Mouse (Mus musculus): Measurements from ENCODE around the gene Uvrag. TPM values are rescaled to one million over a fixed set of nuclear protein-coding genes. Genes with fewer than 3 reads are reported as not detected.

The Uvrag gene
- total RNA-seq (2022) = 10 to 100 TPM; 41.6 to 54.7 (median 52.8) TPM

DNA sequence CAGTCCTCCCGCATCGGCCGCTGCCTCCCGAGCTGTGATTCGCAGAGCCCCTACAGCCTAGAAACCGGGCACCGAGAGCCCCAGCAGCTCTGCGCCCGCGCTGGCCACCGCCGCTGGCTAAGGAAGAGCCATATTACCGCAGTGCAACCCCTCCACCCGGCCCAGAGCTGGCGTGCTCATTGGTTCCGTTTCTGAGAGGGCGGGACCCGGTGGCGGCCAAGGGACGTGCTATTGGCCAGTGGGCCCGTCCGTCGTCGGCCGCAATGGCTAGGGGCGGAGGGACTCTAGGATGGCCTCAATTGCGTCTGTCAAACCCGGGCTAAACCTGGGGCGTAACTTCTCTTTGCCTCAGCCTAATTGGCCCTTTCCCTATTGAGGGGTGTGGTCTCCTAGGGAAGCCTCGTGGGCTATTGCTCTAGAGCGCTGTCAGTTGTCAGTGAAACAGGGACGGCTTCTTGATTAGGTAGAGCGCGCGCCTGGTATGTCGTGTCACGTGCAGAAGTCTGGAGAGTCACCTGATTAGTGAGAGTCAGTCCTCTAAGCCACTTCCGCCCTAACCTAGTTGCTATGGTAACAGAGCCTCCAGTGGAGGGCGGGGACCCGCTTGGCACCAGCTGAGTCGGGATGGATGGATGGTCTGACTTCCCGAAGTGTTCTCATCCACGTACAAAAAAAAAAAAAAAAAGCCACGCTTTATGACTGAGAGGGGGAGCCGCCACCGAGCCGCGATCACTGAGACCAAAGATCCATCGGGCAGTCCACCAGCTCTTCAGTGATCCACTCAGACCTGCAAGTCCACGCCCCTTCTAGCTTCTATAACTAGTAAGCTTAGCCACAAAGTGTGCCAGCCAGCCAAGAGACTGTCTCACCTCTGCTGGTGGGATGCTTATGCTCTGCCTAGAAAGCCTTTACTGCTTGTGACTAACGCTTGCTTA, at the start of gene Uvrag:
Gene Uvrag (minus strand): TSS at position 158 of the 935 bp plus-strand sequence.
- DNase-seq (ENCODE audit: low spot score in 2 of 2) = peak; percentile 99 to 100

DNA sequence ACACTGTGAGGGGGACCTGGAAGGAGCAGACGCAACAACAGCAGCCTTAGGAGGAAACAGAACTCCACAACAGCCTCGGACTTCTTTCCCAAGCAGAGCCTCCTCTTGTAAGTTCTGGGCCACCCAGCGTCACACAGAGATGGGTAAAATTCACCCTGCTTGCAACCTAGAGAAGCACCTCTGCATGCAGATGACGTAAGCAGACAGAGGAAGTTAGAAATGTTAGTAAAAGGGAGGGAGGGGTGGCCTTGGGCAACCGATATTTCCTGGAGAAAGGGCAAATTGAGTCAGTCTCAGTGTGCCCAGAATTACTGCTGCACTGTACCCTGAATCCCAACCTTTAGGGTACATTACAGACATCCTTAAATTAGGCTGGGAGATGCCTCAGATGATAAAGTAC, 48.9 kb upstream of the Uvrag start:
- DNase-seq (ENCODE audit: low spot score in 2 of 2) = no peak

DNA sequence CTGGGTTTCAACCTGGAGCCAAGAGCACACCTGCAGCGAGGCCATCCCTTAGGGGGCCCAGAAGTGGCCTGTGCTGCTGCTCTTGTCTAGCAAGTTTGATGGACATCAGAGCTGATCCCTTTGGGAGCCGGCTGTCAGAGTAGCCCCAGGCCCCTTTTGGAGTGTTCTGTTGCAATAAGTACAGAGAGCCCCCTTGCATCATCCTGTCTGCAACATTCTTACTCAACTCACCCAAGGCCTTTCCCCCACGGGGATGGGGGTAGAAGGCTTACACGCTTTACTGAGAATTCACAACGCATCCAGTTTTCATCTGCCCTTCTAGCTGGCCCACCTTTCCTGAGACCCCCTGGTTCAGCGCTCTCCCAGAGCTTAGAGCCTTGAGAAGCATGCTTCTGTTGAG, 47.7 kb upstream of the Uvrag start:
- DNase-seq (ENCODE audit: low spot score in 2 of 2) = no peak

DNA sequence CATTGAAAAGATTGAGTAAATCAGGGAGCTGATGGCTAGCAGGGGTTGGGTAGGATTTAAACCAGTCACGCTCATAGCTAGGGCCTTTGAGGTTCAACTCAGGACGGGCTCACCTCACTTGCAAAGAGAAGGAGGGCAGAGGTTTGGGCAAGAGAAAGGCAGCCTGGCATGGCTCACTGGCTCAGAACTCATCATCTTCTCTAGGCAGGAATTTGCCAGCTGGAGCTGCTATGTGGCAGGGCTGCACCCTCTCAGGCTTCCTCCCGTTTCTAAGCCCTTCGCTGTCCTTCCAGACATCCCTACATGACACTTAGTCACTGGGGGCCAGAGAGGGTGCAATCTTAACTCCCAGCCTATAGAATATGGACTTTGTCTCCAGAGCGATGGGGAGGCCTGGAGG, 46.5 kb upstream of the Uvrag start:
- no peak for DNase-seq (ENCODE audit: low spot score in 2 of 2)

DNA sequence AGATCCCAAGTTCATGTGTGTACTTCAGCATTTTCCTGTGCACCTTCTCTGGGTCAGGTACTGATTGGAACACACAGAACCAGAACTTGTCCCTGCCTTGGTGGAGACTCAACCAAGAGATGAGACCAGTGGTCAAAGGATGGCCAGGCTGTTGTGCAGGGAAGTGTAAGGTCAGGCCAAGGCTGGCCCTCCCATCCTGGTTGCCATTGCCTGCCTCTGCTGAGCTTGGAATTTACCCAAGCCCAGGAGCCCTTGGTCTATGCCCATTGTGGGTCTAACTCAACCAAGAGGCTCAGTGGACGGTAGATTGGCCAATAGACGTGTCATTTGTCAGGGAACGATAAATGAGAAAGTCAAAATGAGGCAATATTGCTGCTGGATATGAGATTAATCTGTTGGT, 44.5 kb upstream of the Uvrag start:
- DNase-seq (ENCODE audit: low spot score in 2 of 2) = no peak

DNA sequence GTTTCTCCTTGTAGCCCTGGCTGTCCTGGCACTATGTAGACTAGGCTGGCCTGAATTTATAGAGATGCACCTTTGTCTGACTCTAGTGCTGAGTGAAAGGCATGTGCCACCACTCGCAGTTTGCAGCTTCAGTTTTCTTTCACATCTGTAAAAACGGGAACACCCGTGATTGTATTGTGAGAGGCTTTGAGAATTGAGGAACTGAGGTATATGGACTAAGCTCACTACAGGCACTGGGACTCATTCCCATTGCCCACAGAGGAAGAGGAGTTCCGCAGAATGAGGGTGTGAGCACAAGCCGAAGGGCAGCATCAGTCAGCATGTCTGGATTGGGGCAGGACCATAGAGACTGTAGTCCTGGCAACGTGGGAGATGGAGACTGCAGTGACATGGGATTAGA, 42.8 kb upstream of the Uvrag start:
- no peak for DNase-seq (ENCODE audit: low spot score in 2 of 2)

DNA sequence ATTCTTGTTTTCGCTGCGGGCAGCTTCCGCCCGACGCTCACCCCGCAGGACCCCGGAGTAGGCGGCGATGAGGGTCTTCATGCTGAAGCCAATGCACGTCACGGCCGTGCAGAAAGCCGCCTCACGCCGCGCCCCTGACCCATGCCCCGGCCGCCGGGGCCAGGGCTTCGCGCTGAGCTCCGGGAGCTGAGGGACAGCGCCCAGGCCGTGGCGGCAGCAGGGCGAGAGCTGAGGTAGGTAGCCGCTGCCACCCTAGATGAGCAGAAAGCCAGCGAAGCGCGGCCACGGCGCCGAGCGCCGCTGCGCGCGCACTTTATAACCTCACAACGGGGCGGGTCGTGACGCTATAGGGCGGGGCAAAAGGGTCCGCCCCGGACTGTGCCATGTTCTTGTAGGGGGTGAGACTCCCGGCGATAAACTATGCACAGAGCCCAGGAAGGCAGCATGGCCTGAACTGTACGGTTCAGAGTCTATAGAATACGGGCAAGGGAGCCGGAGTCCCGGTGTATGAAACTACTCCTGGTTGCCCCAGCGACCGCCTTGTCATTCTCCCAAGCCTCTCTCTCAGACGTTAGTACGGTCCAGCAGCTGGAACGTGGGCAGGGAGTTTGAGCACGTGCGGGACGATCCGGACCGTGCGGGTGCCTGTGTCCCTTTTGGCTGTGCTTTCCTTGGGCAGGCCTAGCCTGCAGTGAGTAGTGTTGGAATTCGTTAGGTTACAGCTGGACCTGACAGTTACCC, 41.7 kb upstream of the Uvrag start, which contains the start of gene Dgat2:
Gene Dgat2 (minus strand): TSS at position 288 of the 741 bp plus-strand sequence.
- peak; percentile 86 to 92 for DNase-seq (ENCODE audit: low spot score in 2 of 2)

DNA sequence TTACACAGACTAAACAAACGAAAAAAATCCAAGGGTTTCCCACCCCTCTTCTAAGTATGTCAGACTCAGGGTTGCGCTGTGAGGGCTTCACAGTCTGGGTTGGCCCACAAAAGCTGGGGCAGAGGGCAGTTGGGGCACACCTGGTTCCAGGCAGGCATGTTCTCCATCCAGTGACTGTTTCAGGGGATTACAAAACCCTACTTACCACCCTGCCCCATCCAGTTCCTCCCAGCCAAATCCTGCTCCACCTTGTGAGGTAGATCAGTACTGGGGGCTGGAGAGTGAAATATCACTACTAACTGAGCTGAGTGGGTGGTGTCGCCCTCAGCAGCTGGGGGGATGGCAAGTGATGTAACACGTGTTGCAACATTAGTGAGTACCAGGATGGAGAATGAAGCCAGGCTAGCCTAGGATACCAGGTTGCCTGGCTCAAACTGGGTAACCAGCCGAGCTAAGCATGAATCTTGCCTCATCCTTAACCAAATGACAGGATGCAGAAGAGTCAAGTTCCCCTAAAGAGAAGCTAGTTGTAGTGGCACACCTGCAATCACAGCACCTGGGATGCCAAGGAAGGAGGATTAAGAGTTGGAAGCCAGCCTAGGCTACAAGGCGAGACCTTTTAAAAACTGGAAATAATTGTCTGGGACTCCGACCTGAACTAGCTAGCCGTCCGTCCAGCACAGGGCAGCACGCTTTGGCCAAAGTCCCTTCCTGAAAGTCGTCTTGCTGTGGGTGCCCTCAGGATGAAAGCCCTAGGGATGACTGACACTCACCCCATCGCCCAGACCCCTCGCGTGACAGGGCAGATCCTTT, 40.9 kb upstream of the Uvrag start:
- DNase-seq (ENCODE audit: low spot score in 2 of 2) = peak in 1 of 2 experiments; percentile 37

DNA sequence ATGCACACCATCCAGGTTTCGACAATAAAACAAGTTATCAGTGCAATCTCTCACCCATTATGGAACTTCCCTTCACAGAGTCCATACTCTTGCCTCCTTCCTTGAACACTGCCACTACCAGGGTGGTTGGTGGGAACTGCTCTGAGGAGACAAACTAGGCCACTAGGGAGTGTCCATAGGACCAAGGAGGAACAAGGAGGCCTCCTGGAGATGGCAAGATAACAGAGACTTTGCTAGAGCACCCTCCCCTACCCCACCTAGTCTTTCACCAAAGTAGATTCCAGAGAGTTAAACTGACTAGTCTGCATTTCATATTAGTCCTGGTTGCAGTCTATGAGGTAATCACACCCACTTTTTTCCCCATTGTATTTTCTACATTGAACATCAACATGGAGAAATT, 39.2 kb upstream of the Uvrag start:
- DNase-seq (ENCODE audit: low spot score in 2 of 2) = no peak

DNA sequence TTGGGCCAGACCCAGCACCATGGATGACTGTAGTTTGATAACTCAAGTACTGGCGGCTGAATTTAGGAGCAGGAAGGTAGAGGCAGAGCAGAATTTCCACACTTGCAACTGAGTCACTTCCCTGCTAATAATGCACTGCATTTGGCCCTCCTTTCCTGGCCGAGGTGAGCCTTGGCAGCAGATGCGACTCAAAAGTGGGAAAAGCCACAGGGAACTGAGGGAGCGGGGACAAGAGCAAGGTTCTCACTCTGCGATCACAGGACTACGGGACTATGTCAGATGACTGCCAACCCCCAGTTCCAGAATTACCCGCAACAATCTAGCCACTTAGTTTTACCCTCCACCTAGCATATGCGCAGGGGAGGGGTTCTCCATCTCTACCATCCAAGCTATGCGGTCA, 38.3 kb upstream of the Uvrag start:
- no peak for DNase-seq (ENCODE audit: low spot score in 2 of 2)

DNA sequence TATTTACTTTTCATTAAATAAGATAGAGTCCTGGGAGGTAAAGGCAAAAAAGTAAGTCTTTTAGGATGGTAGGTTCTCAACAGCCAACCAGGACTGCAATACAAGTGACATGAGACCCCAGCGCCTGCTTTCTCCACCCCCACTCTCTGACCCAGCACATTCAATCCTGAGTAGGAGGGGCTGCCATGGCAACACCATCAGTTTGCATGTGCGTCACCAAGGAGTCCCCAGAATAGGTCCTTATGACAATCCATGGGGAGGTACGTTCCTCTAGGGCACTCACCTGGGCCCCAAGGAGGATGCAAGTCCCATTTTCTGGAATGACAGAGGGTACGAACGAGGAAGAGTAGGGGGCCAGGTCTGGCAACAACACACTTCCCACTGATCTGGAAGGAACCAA, 36.4 kb upstream of the Uvrag start:
- DNase-seq (ENCODE audit: low spot score in 2 of 2) = no peak

DNA sequence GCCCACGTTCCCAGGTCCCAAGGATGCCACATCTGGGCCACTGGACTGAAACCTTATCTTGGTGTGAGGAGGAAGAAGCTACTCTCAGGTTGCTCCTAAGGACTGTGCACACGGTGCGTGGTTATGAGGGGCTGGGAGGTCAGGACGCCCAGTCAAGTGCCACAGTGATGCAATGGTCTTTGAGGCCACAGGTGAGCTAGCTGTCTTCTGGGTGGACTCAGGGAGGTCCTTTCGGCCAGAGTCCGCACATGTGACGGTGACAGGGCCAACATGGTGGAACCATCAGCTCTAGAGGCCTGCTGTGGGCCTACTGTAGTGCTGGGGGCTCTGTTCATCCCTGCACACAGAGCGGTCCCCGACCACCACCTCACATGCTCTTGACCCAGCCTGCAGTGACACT, 34.7 kb upstream of the Uvrag start:
- no peak for DNase-seq (ENCODE audit: low spot score in 2 of 2)

DNA sequence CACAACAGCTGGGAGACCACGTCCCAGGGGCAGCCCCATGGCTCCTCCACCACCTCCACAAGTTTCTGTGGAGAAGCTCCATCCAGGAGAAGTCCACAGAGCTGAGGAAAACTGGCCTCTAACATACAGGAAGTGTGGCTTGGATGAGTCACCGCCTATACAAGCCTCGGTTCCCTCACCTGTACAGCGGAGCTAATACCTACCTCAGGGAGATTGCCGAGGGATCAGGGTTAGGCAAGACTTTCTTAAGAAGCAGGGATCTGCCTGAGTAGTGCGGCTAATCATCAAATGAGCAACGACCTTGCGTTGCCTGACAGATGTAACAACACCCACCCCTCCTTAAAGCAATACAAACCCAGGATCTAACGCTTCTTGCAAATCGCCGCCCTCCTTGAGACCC, 34.2 kb upstream of the Uvrag start:
- DNase-seq (ENCODE audit: low spot score in 2 of 2) = no peak

DNA sequence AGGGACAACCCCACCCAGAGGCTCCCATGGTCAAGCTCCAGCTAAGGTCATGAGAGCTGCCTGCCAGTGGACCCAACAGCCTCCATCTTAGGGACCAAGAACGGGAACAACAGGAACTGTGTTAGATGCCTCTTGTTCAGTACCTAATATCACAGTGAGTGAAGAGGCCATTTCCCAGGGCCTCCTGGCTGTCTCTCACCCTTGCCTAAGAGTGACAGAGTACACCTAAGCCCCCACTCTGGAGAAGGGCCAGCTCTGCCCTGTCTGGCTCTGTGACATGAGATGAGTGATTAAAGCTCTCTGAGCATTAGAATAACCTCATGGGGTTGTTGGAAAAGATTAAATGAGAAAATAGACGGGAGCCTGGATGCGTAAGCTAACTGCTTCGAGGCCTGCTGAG, 33.1 kb upstream of the Uvrag start:
- DNase-seq (ENCODE audit: low spot score in 2 of 2) = no peak

DNA sequence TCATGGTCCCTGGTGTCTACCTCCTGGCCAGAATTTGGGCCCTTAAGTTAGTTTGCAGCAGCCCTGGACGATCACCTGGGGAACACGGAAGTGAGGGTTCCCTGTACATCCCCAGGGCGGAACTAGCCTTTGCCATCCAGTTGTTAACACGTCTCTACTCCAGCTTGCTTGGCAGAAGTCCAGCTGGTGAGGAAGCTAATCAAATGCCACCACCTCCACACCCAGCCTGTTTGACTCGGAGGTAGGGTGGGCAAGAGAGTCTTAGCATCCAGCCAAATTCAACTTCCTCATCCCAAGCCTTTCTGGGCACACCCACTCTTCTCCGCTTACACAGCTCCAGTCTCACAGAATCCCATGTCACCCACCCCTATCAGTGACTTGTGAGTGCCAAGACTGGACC, 32.0 kb upstream of the Uvrag start:
- DNase-seq (ENCODE audit: low spot score in 2 of 2) = no peak

DNA sequence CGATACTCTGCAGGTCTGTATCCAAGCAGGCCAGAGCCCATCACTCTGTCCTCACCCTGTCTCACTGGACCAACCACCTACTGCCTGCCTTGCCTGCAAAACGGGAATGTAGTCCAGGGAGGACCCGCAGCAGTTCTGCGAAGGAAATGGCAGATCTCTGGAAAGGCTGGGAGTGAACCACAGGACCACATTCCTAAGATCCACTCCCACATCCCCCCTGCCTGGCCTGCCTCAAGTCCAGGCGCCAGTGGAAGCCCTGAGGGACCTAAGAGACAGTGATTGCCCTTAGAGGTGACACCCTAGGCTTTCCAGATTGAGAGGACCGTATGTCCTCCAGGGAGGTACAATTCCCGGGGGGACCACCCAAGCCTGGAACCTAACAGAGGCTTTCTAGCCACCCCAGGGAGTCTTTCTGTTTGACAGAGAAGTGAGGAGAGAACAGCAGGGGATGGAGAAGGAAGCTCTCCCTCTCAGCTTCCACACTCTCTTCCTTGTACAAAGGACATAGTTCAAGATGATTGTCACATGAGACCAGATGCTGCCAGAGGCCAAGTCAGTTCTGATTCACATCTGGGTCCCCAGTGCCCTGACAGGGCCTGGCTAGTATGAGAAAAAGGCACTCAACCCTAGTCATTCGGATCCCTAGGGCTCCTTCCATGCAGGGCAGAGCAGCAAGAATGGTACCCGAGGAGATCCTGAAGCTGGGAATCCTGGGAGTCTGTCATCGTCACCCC, 31.0 kb upstream of the Uvrag start:
- DNase-seq (ENCODE audit: low spot score in 2 of 2) = no peak

DNA sequence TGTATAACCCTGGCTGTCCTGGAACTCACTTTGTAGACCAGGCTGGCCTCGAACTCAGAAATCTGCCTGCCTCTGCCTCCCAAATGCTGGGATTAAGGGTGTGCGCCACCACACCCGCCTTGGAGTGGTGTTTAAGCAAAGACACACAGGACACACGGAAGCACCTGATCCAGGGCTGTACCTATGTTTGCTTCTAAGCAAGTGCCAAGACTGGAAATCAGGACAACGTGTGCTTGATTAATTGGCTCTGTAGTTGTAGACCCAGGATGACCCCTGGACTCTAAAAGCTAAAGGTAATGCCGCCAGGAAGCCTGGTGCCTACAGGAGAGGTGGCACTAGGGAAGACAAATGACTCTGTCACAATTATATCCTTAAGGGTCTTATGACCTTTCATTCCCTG, 29.6 kb upstream of the Uvrag start:
- DNase-seq (ENCODE audit: low spot score in 2 of 2) = no peak

DNA sequence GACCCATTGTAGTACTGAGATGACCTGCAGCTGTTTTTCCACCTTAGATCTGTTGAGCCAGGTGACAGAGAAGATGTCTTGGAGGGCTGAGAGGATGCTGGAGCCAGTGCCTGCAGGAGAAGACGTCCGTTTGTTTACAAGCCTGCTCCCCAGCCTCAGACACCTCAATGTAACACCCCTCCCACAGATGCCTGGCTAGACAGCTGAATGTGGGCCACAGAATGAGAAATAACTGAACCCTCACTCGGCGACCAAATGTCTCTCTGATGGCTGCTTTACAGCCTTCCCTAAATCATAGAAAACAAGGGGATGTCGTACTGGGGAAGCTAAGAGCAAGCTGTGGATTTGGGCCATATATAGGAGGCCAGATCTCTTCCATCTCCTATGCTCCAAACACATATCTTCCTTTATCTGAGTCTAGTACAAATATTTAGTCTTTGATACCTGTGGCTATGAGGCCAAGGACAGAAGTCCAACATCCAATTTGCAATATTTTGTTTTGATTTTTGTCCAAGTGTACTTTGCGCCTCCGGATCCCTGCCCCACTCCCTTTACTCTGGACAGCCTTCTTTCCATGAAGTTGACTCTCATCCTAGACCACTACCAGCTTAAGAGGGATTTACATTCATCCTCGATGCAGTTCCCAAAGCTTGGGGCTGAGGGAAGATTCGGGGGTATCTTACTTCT, 28.9 kb upstream of the Uvrag start:
- no peak for DNase-seq (ENCODE audit: low spot score in 2 of 2)

DNA sequence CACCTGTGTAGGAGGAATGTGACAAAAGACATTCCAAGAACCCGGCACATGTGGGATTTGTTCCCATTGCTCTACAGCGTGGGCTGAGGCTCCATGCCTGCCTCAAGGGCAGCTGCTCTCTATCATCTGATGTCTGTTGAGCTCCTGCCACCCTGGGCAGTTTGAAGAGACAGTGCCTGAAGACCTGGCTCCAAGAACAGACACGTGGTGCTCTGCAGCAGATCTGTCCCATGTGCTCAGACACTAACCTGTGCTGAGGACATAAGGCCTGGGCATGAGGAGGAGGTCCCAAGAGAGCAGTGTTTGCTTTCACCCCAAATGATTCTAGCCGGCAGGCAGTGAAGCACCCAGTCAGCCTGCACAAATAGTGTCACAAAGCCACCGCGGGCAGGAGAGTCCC, 27.8 kb upstream of the Uvrag start:
- no peak for DNase-seq (ENCODE audit: low spot score in 2 of 2)

DNA sequence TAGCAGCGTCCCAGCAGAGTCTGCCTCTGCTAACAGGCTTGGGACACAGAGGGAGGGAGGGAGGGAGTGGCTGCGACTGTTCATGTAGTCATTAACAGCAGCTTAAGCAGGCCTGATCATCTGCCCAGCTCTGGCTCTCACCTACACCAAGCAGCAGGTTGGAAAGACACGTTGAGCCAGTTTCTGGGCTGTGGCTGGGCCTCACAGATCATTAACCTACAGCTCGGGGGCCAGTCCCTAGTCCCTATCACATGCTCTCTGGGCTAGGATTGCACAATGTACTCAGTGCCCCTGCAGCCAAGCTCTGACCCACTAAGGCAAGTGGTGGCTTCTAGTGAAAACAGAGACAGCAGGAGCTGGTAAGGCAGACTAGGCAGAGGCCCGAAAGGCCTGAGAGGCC, 27.0 kb upstream of the Uvrag start:
- no peak for DNase-seq (ENCODE audit: low spot score in 2 of 2)

Measured in layer of hippocampus, adult 8-10 months (tissue).